Mouse (Mus musculus) left cerebral cortex, postnatal 10 days (tissue): ENCODE data around the gene 5730455P16Rik. TPM values are rescaled to one million over a fixed set of nuclear protein-coding genes. Genes with fewer than 3 reads are reported as not detected.

Experiments used
- DNase-seq, 2 experiments: peaks; one replicate each; pipeline ENCODE4 v3.0.0; 2021 to 2022; ENCODE audit warnings: low spot score in 2 of 2, mixed read lengths in 1 of 2; ENCODE audit errors: extremely low spot score in 1 of 2
- intact Hi-C: fragments of 180-260 bp; cut with DNase I; formaldehyde crosslinking; loops from one replicate; pipeline ENCODE4 v1.15.1; 2025
- total RNA-seq, 2 experiments: library from RNA; stranded (reverse); gene quantifications; 2 replicates each; pipeline ENCODE4 v1.2.3; 2021

The 5730455P16Rik gene
- total RNA-seq, 2 experiments from 2014 or later: 47.9 to 52.3 TPM

DNA sequence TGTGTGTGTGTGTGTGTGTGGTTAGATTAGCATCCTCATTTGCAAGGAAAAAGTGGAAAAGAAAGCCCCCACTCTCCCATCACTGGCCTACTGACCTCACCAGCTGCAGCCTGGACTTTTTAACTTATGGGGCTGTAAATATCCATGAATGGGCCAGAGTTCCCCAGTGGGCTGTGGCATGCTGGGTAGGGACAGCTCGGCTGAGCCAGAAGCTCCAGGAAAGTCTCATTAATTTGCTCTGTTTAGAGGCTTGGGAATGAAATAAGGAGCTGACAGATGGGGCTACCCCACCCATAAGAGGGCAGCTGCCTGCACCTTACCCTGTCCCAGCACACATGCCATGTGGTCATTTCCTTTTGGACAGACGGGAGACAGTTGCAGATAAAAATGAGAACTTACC, 65.8 kb downstream of the 5730455P16Rik start:
- DNase-seq: no peak
- intact Hi-C loops: no loop called here

GRCm38 (mm10) chr11:80311271-80311670, 66.6 kb downstream of the 5730455P16Rik start:
- no peak for DNase-seq
- intact Hi-C loops: no loop called here

Other genes starting within 250 kb of the 5730455P16Rik start
- gene Tefm, start 235.9 kb downstream of the 5730455P16Rik start, total RNA-seq: 10 to 100 TPM in 1 of 2 experiments, 1 to 10 TPM in 1; 9.6 to 11.5 TPM
- gene Adap2, start 223.9 kb downstream of the 5730455P16Rik start, total RNA-seq: 1 to 10 TPM; 8.3 to 8.5 TPM
- gene Rnf135, start 194.2 kb downstream of the 5730455P16Rik start, total RNA-seq: 1 to 10 TPM; 3.5 to 4.1 TPM
- 10 to 100 TPM; 67.5 to 69.6 TPM for gene Rhot1, start 169.0 kb downstream of the 5730455P16Rik start, total RNA-seq
- 10 to 100 TPM; 19.4 to 22.5 TPM for gene Rhbdl3, start 77.1 kb downstream of the 5730455P16Rik start, total RNA-seq
- 100 to 1,000 TPM; 146 to 149 TPM for gene Zfp207, start 5.2 kb upstream of the 5730455P16Rik start, total RNA-seq
- 100 to 1,000 TPM; 101 to 118 TPM for gene Psmd11, start 50.6 kb upstream of the 5730455P16Rik start, total RNA-seq
- 100 to 1,000 TPM; 327 to 329 TPM for gene Cdk5r1, start 99.0 kb upstream of the 5730455P16Rik start, total RNA-seq